Mouse (Mus musculus): ENCODE results near the gene Zfp759.
"Not testable (repeated sequence)": the region's sequence is repeated elsewhere in the genome, so short reads cannot be mapped to it uniquely, and the experiment has no call there.

Gene Zfp759

DNA sequence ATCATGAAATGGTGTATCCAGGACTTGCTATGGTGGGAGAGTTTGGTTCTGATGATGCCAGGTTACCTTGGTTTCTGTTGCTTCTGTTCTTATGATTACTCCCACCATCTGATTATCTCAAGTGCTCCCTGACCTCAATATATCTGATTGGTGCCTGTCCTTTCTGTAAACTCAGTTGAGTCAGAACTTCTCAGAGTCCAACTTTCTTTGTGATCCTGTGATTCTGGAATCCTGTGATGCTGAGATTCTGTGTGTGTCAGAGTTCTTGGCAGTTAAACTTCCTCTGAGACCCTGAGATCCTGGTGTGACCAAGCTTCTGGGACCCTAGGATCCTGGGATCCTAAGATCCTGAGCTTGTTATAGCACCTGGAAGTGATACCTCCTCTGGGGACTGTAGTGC, at the start of gene Zfp759:
Gene Zfp759, plus strand, starts transcription at position 301 of the 400 bp plus-strand sequence.
- not testable (repeated sequence) for DNase-seq (ENCODE audit: low read depth, low spot score)

DNA sequence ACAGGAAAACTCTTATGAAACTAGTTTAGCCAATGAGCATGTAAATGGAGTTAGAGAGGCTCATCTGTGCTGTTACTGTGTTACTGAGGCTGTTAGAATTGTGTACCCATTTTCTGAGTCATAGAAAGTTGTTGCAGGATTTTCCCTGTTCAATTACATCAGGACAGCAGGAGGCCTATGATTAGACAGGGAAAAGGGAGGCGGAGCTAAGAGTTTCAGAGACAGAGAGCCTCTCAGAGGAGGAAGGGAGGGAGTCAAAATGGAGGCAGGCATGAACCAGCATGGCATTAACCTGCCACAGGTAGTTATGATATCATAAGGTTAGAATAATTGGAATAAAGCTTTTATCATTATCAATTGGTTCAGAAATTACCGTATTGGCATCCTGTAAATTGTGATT, 48.7 kb upstream of the Zfp759 start:
- DNase-seq (ENCODE audit: low read depth, low spot score), result no peak

DNA sequence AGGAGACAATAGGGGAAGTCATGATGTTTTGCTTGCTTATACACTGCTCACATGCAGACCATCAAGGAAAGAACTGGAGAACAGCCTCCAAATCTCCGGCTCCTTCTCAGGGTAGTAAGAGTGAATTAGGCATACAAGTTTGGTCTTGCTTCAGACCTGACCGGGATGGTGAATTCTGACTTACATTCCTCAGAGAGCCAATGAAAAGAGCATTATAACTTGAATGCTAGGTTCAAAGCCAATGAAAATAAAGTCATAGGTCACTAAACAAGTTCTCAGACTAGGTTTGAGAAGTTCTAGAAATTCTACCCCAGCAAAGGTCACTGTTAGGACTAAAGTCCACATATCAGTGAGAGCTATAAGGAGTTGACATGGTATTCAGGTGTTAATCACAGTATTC, 44.2 kb upstream of the Zfp759 start:
- no peak for DNase-seq (ENCODE audit: low read depth, low spot score)

DNA sequence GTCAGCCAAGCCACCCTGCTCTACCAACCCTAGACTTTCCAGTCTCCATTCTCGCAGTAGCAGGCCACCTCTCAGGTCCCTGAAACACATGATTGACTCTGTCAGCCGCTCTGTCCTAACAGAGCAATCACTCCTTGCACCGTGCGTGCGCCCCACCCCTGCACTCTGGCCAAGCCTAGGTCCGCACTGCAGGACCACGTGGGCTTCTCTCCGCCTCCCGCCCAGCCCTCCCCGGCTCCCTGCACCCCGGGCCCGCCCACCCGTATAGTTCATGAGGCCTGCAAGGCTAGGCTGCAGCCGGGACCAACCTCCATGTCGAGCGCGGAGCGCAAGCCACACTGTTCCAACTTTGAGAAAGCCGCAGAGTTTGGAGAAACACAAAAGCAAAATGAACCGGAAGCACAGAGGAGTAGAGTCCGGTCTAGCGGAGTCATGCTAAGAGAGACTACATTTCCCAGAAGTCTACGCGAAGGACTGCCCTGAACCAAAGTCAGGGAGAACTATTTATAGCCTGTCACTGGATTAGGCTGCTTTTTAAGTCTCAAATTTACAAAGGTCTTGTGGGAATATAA, 40.2 kb upstream of the Zfp759 start:
- peak; percentile 61 for DNase-seq (ENCODE audit: low read depth, low spot score)

DNA sequence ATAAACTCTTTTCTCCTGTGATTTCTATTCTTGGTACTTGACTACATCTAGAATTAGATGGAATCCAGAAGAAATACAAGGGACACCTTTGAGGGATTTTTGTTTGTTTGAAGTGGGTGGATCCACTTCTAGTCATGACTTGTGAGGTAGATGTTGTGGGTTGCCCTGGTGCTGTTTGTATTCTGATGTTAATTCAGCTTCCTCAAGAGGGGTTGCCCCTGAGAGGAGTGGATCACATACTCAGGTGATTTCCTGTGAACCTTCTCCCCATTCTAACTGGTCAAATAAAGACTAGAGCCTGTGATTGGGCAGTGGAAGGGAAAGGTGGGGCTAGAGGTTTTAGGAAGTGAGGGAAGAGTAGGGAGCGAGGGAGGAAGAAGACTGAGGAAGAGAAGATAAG, 39.5 kb upstream of the Zfp759 start:
- no peak for DNase-seq (ENCODE audit: low read depth, low spot score)

DNA sequence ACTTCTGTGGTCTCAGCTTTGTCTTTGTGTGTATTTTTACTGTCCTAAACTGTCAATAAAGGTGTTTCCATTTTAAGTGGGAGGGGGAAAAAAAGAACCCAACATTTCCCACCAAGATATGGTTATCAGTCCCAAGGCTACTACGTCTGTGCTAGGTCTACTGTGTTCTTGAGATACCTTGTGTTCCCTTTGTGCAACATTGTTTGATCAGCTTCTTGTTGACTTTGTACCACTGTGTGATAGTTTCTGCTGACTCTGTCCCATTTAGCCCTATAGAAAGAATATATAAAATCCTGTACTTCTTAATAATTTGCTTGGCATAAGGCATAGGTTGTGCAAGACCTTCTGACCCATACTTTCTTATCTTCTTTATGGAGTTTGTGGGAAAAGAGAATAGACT, 31.3 kb upstream of the Zfp759 start:
- no peak for DNase-seq (ENCODE audit: low read depth, low spot score)

DNA sequence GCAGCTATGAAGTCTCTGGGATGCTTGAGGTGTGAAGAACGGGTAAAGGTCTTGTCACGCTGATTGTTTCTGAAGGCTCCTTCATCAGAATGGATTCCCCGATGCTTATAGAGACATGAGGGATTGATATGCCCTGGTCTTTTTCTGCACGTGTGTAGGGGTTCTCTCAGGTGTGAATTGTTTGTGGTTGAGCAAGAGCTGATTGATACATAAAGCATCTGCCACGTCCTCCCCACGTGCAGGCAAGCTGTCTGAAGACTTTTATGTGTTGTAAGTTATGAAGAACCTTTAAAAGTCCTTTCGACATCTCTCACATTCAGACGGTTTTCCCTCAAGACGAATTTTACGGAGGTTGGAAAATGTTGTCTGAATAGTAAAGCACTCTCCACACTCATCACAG, 23.6 kb upstream of the Zfp759 start, which contains the start of gene Zfp708:
Gene Zfp708, minus strand, starts transcription at position 101 of the 400 bp plus-strand sequence.
- DNase-seq (ENCODE audit: low read depth, low spot score), result no peak

DNA sequence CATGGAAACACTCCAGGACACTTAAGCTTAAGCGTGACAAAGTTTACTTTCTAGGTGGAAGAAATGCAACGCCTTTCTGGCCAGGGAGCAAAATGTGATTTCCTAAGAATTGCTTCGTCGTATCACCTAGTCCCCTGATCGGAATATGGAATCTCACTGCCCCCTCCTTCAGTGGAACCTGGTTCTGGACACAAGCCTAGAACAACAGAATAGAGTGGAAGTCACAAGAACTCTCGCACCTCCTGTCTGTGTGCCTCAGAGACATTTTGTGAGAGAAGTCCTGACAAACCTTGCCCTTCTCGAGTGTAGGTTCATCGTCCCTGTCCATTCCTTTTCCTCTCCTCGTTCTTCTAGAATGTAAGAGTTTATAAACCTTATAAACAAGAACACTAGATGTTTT, 13.8 kb upstream of the Zfp759 start:
- no peak for DNase-seq (ENCODE audit: low read depth, low spot score)

DNA sequence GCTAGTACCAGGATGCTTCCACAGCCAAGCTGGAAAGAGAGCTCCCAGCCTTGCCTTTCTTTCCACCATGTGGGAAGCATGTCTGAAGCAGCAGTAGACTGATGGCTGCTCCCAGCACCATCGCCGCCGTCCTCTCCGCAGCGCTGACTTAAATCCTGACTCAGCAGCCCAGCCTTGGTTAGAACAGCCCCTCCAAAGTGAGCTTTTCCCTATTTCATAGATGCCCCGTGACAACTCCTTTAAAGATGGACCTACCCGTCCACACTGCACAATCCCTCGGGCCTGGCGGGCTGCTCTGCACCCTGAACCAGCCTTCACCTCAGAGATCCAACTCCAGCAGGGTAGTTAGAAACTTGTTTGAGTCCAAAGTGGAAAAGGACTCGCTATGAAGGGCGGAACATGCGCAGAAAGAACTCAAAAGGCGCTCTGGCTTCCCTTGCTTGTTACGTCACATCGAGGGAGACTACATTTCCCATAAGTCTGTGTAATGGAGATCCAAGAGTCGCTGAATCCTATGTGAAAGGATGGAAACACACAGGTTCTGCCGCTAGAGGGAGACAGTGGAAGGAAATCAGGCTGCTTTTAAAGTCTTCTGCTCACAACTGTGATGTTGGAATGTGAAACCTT, 13.2 kb upstream of the Zfp759 start, which contains the start of gene Gm28557:
Gene Gm28557, minus strand, starts transcription at position 411 of the 627 bp plus-strand sequence.
- DNase-seq (ENCODE audit: low read depth, low spot score), result peak; percentile 95

DNA sequence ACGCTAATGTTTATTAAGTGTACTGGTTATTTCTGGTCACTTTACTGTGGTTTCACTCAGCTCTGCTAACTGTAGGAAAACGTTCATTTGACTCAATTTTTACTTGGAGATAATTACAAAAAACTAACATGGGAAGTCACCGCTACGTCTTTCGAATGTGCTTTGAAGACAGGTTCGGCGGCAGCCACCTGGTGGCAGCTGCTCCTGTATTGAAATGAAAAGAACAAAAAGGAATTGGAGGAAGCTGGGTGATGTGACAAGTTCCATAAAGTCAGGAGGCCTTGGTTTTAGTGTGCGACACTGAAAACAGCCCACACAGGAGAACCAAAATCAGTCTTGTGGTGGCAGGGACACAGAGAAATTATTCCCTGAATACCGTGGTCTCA, 12.6 kb upstream of the Zfp759 start:
- no peak for DNase-seq (ENCODE audit: low read depth, low spot score)

DNA sequence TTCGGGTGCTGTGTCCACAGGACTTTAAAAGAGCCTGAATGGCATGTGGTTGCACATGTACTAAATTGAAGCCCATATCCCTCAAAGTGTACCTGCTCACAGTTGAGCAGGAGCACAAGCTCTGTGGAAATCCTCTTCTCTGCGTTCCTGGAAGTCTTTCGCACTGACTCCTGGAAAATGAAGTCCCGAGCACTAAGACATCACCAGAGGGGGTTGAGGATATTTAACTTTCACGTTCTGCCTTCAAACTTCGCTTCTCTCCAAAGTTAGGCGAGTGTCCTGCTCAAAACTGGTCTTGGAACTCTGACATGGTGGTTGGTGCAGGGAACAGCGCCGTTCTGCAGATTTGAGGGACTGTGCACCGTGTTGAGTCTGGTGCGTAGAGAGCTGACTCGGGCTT, 9.4 kb upstream of the Zfp759 start:
- no peak for DNase-seq (ENCODE audit: low read depth, low spot score)

DNA sequence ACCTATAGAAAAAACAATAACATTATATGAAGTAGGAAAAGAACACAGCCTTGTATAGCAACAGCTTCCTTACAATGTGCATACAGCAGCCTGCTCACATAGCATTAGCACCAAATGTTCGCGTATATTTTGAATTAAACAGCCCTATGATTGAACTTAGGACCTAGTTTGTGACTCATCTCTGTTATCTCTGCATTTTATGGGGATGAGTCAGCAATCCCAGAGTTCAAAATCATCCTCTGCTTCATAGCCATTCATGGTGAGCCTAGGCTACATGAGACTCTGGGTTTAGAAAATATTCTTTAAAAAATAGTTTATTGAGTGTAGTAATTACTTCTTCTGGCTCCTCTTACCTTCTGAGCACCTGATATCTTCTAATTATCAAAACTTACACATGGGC, 8.2 kb upstream of the Zfp759 start:
- DNase-seq (ENCODE audit: low read depth, low spot score), result no peak

DNA sequence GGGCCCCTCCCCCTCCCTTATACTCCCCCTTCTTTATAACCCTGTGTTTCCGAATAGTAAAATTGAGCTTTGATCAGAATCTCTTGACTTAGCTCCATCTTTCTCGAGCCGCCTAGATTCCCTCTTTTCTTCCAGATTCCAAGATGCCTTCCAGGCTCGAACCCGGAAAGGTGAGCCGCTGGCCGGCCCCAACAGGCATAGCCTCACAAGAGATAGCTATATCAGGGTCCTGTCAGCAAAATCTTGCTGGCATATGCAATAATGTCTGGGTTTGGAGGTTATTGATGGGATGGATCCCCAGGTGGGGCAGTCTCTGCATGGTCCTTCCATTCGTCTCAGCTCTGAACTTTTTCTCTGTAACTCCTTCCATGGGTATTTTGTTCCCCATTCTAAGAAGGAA, 5.3 kb upstream of the Zfp759 start, which contains the start of gene Rslcan18:
Gene Rslcan18, minus strand, starts transcription at position 101 of the 400 bp plus-strand sequence.
- not testable (repeated sequence) for DNase-seq (ENCODE audit: low read depth, low spot score)

DNA sequence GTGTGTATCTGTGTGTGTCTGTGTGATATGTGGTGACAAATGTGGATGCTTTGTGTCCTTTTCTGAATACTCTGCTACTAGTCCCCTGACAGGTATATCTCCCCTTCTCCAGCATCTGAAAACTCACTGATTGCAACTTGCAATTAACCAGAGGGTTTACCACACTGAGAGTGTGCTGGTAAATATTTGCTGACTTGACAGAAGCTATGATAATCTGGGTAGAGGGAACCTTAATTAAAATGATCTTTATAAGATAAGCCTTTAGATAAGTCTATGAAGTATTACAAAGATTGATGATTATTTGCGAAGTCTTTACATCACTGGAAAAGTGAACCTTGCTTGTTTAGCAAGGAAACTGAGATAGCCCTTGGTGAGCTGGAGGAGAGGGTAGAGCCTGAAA, 3.0 kb downstream of the Zfp759 start:
- no peak for DNase-seq (ENCODE audit: low read depth, low spot score)

DNA sequence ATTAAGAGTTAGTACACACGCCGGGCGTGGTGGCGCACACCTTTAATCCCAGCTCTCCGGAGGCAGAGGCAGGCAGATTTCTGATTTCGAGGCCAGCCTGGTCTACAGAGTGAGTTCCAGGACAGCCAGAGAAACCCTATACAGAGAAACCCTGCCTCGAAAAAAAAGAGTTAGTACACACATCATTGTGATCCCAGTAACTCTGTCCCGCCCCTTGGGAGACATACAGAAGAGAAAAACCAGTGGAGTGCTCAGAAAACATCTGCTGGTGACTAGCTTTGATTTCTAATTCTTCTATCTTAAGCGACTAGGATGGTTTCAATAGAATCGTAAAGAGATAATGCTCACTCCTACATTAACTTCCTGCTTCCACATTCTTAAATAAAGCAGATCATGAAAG, 6.0 kb downstream of the Zfp759 start:
- not testable (repeated sequence) for DNase-seq (ENCODE audit: low read depth, low spot score)

DNA sequence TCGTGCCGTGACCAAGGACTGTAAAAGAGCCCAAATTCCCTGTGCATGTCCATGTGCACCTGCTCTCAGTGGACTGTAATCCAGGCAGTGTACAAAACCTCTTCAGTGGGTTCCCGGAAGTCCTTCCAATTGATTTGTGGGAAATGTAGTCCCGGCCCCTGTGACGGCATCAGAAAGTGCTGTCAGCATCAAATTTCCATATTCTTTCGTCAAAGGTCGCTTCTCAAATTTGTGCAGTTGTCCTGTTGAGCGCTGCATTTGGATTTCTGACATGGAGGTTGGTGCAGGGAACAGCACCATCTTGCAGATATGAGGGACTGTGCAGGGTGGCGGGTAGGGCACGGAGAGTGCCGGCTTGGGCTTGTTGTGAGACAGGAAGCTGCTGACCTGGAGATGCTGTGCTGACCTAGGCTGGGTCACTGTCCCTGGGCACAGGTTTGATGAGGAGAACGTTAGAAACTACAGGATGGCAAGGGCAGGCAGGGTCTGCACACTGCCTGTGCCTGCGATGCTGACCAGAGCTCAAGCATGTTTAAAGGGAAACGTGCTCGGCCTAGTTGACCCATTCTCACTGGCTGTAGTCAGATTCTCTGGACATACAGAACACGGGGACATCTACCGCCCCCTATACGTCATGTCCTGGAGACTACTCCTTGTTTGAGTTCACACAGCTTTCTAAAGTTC, 6.7 kb downstream of the Zfp759 start:
- peak; percentile 74 for DNase-seq (ENCODE audit: low read depth, low spot score)

DNA sequence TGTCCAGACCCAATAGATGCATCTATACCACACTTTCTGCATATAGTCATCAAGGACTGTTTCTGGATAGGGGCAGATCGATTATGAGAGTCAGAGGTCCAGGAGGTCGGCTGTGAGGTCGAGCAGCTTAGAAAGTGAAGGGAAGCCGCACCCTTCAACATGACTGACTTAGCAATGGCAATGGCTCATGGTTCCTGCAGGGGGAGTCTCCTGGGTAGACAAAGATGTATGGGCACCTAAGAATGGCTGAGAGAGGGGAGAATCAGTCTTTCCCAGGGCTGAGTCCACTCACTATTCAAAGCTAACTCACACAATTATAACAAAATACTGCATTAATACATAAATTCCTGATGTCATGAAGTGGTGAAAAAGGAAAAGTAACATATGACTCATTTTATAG, 44.7 kb downstream of the Zfp759 start:
- not testable (repeated sequence) for DNase-seq (ENCODE audit: low read depth, low spot score)

DNA sequence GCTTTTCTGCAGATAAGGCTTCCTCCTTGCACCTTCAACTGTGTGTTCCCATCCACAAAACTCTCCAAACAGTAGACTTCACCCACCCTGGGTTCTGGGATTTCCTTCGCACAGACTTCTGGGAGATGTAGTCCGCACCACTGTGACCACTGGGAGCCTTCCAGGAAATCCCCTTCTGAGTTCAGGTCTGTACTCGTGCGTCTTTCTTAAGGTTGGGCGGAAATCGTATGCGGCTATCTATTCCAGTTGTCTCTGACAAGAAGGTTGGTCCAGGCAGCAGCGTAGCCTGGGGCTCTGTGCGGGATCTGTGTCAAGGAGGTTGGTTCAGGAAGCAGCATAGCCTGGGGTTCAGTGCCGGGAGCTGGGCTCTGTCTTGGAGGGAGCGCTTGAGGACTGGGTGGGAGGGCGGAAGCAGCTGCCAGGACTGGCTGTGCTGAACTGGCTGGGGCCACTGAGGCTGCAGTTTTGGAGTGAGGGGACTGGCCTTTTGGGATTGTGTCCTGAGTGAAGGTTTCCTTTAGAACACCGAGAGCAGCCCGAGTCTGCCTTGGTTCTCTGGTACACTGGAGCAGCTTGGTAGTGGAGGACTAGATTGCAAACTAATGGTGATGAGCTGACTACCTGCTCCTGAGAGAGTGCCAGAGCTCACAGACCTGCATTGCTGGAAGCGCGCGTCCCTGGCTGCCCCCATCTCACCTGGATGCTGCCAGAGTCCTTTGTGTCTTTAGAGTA, 51.7 kb downstream of the Zfp759 start, which contains the start of gene Rsl1:
Gene Rsl1, plus strand, starts transcription at position 192 of the 732 bp plus-strand sequence.
- DNase-seq (ENCODE audit: low read depth, low spot score), result peak; percentile 27

DNA sequence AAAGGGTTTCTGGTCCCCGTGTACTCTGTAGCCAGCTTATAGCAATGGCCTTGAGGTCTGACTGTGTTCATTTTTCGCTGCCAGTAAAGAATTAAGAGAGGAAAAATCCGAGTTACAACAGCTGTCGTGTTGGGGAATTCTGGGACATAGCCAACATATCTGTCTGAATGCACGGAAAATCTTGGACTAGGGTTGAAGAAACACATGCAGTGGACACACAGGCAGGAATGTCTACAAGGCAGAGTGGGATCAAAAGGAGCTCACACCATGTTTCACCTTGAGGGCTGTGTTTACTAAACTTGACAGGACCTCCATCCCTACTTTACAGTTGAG, 52.2 kb downstream of the Zfp759 start:
- no peak for DNase-seq (ENCODE audit: low read depth, low spot score)

Data from embryo, embryonic 11.5 days (tissue).